Mouse (Mus musculus) embryonic facial prominence, embryonic 11.5 days (tissue): Measurements from ENCODE around the gene Lin28b. TPM values are rescaled to one million over a fixed set of nuclear protein-coding genes. Genes with fewer than 3 reads are reported as not detected.

Experiments
- ATAC-seq: fragments of 200-750 bp; cut with Nextera tagmentation; replicated peaks from 2 replicates; pipeline ENCODE4 v1.8.0; 2017; ENCODE audit warnings: low read depth; ENCODE audit not compliant: insufficient number of reproducible peaks, low FRiP score, low TSS enrichment
- DNase-seq: peaks from one replicate; pipeline ENCODE4 v3.0.0-alpha.2; 2015; ENCODE audit warnings: low spot score
- H3K27ac ChIP-seq: fragments of 300-500 bp; sonication (generic); replicated peaks from 2 replicates; pipeline ENCODE4 v1.5.1; 2014; ENCODE audit warnings: mild to moderate bottlenecking, low read depth, low read length, control low read depth
- H3K27me3 ChIP-seq: fragments of 300-500 bp; sonication (generic); 2 replicates; pipeline ENCODE4 v1.6.1; 2014; ENCODE audit warnings: mild to moderate bottlenecking, low read length, moderate library complexity, mixed read lengths; ENCODE audit not compliant: control insufficient read depth, insufficient read depth
- H3K36me3 ChIP-seq: fragments of 300-500 bp; sonication (generic); replicated peaks from 2 replicates; pipeline ENCODE4 v1.6.1; 2014; ENCODE audit warnings: low read depth, mild to moderate bottlenecking, low read length, moderate library complexity, mixed read lengths; ENCODE audit not compliant: control insufficient read depth, insufficient read depth
- H3K4me1 ChIP-seq: fragments of 300-500 bp; sonication (generic); 2 replicates; pipeline ENCODE4 v1.6.1; 2014; ENCODE audit warnings: low read length, mixed read lengths; ENCODE audit not compliant: control insufficient read depth, insufficient read depth
- H3K4me2 ChIP-seq: fragments of 300-500 bp; sonication (generic); 2 replicates; pipeline ENCODE4 v1.6.1; 2014; ENCODE audit warnings: low read depth, mild to moderate bottlenecking, control low read depth, low read length, moderate library complexity
- H3K4me3 ChIP-seq: fragments of 300-500 bp; sonication (generic); 2 replicates; pipeline ENCODE4 v1.5.1; 2014; ENCODE audit warnings: low read depth, low read length, control low read depth
- H3K9ac ChIP-seq: fragments of 300-500 bp; sonication (generic); replicated peaks from 2 replicates; pipeline ENCODE4 v1.6.1; 2014; ENCODE audit warnings: mild to moderate bottlenecking, control low read depth, low read length
- H3K9me3 ChIP-seq: fragments of 300-500 bp; sonication (generic); replicated peaks from 2 replicates; pipeline ENCODE4 v1.6.1; 2016; ENCODE audit warnings: mild to moderate bottlenecking, low read length, inconsistent platforms, mixed read lengths; ENCODE audit not compliant: control insufficient read depth
- WGBS: fragments of 180-500 bp; shearing (Covaris S2); extraction: QIAGEN DNeasy Blood & Tissue Kit; methylation state at CpG from one replicate; pipeline ENCODE4 v1.1.7; 2014; 5-methylcytosine and 5-hydroxymethylcytosine counted together
- polyA plus RNA-seq: library from polyadenylated mRNA; unstranded; fragments of >200 nt; fragmentation: Nextera tagmentation; extraction: Ambion mirVana; gene quantifications from 2 replicates; pipeline ENCODE4 v1.2.1, GENCODE M21; 2014

Lin28b gene
- polyA plus RNA-seq, 1 experiment from 2014 or later: 13.6 TPM

- Histone ChIP-seq H3K27ac (no peak overlapping the region), H3K27me3 (no peaks in the 10 kb centered on the region), H3K4me3 (no peak overlapping the region), H3K4me2 (no peak overlapping the region), H3K36me3 (no peaks in the 10 kb centered on the region), H3K9ac (no peak overlapping the region), H3K9me3 (no peaks in the 10 kb centered on the region), H3K4me1 (no peaks in the 10 kb centered on the region)
- 18% methylated on average over 2 of the region's 2 CpGs for WGBS
- ATAC-seq (no peak), DNase-seq (no peak)
These were observed 27.6 kb downstream of the Lin28b start for GRCm38 (mm10) chr10:45458637-45459036.

GRCm38 (mm10) chr10:45458074-45458473, 28.1 kb downstream of the Lin28b start:
- no peaks in the 10 kb centered on the region for H3K27me3 ChIP-seq
- H3K4me2 ChIP-seq: no peak overlapping the region
- H3K4me3 ChIP-seq: no peak overlapping the region
- H3K36me3 ChIP-seq: no peaks in the 10 kb centered on the region
- H3K27ac ChIP-seq: no peak overlapping the region
- ATAC-seq: no peak
- H3K4me1 ChIP-seq: no peaks in the 10 kb centered on the region
- 6% methylated on average over 2 of the region's 2 CpGs for WGBS
- H3K9me3 ChIP-seq: no peaks in the 10 kb centered on the region
- peak; percentile 58 for DNase-seq
- H3K9ac ChIP-seq: no peak overlapping the region

GRCm38 (mm10) chr10:45446625-45447024, 39.6 kb downstream of the Lin28b start:
- H3K4me3 ChIP-seq: no peak overlapping the region
- H3K27ac ChIP-seq: no peak overlapping the region
- no peaks in the 10 kb centered on the region for H3K27me3 ChIP-seq
- DNase-seq (no peak), ATAC-seq (no peak)
- 0 out of 2 replicates have a peak, but pooled peaks cover 2% of the 10 kb centered on the region for H3K4me1 ChIP-seq
- H3K4me2 ChIP-seq: no peak overlapping the region
- H3K9me3 ChIP-seq: no peaks in the 10 kb centered on the region
- no peak overlapping the region for H3K9ac ChIP-seq
- no peaks in the 10 kb centered on the region for H3K36me3 ChIP-seq

DNA sequence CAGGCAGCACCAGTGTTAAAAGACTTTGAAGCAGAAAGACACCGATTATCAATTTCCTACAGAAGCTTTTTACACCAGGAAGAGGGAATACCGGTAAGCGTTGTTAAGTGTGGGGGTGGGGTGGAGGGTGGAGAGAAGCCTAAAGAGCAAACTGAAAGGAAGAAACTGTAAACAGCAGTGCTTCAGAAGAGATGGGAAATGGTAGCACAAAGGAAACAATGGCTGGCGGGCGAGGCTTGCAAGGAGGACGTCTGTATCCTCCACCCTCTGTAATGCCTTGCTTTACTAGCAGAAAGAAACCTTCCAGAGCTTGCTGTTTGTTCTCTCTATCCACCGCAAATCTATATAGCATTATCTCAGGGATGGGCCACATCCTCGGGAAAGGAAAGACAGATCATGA, 40.0 kb downstream of the Lin28b start:
- H3K27me3 ChIP-seq: no peaks in the 10 kb centered on the region
- 6% methylated on average over 8 of the region's 8 CpGs for WGBS
- no peaks in the 10 kb centered on the region for H3K9me3 ChIP-seq
- H3K4me1 ChIP-seq: 0 out of 2 replicates have a peak, but pooled peaks cover 2% of the 10 kb centered on the region
- ATAC-seq: no peak; the same call in 1 of the 2 replicates
- no peaks in the 10 kb centered on the region for H3K36me3 ChIP-seq
- H3K4me2 ChIP-seq: no peak overlapping the region
- no peak overlapping the region for H3K27ac ChIP-seq
- no peak overlapping the region for H3K4me3 ChIP-seq
- peak; percentile 52 for DNase-seq
- H3K9ac ChIP-seq: peak overlapping the region; percentile 39; the same call in 1 of the 2 replicates

- H3K36me3 ChIP-seq: no peaks in the 10 kb centered on the region
- no peak for ATAC-seq
- no peak for DNase-seq
- no peak overlapping the region for H3K4me2 ChIP-seq
- no peak overlapping the region for H3K4me3 ChIP-seq
- 45% methylated on average over 1 of the region's 1 CpGs for WGBS
- H3K9me3 ChIP-seq: no peaks in the 10 kb centered on the region
- no peaks in the 10 kb centered on the region for H3K27me3 ChIP-seq
- no peak overlapping the region for H3K9ac ChIP-seq
- H3K27ac ChIP-seq: no peak overlapping the region
- H3K4me1 ChIP-seq: no peaks in the 10 kb centered on the region
These were observed 63.8 kb downstream of the Lin28b start for GRCm38 (mm10) chr10:45422372-45422771.

DNA sequence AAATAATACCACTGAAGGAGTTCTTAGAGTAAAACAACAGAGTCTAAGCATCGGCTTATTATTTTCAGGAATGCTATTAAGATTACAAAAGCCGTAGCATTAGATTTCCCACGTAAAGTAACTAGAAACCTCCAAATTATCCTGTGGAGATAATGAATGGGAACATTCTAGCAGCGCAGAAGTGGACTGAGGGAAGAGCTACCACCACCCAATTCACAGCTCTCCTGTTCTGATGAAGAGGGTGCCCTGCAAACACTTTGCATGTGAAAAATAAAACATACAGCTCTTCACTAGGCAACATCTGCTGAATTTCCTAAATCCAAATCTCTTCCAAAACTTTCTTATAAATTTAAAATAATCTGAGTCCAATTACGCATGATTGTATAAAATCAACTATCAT, 74.1 kb downstream of the Lin28b start:
- no peak for DNase-seq
- Histone ChIP-seq H3K9ac (no peak overlapping the region), H3K4me3 (no peak overlapping the region), H3K27me3 (no peaks in the 10 kb centered on the region), H3K36me3 (no peaks in the 10 kb centered on the region), H3K27ac (no peak overlapping the region), H3K4me1 (no peaks in the 10 kb centered on the region), H3K4me2 (no peak overlapping the region), H3K9me3 (no peaks in the 10 kb centered on the region)
- 38% methylated on average over 5 of the region's 5 CpGs for whole genome bisulfite sequencing
- no peak for ATAC-seq

GRCm38 (mm10) chr10:45411741-45412140, 74.5 kb downstream of the Lin28b start:
- peak; percentile 25 for DNase-seq
- no peak for ATAC-seq
- no peaks in the 10 kb centered on the region for H3K4me1 ChIP-seq

GRCm38 (mm10) chr10:45410624-45411341, 75.4 kb downstream of the Lin28b start:
- peak; percentile 32 for DNase-seq
- no peak overlapping the region for H3K9ac ChIP-seq
- no peak overlapping the region for H3K27ac ChIP-seq
- no peak overlapping the region for H3K4me3 ChIP-seq
- no peaks in the 10 kb centered on the region for H3K4me1 ChIP-seq
- H3K36me3 ChIP-seq: no peaks in the 10 kb centered on the region
- H3K9me3 ChIP-seq: no peaks in the 10 kb centered on the region
- no peak overlapping the region for H3K4me2 ChIP-seq
- peak; percentile 89 for ATAC-seq
- 13% methylated on average over 10 of the region's 10 CpGs for WGBS
- no peaks in the 10 kb centered on the region for H3K27me3 ChIP-seq

More at GRCm38 (mm10) chr10:45411741-45412140, 74.5 kb downstream of the Lin28b start:
- Histone ChIP-seq H3K27me3 (no peaks in the 10 kb centered on the region), H3K9ac (no peak overlapping the region), H3K27ac (no peak overlapping the region), H3K4me3 (no peak overlapping the region), H3K4me2 (no peak overlapping the region), H3K36me3 (no peaks in the 10 kb centered on the region), H3K9me3 (no peaks in the 10 kb centered on the region)
- WGBS: 16% methylated on average over 2 of the region's 2 CpGs
